Mouse (Mus musculus): ENCODE data around the gene Cdk12. TPM values are rescaled to one million over a fixed set of nuclear protein-coding genes. Genes with fewer than 3 reads are reported as not detected.

Gene Cdk12
- total and polyA plus RNA-seq, 3 experiments: 27.8 to 44.1 (median 29.6) TPM

- peaks cover 80% of the 10 kb centered on the region for H3K27me3 ChIP-seq (replicated peaks)
- dilution Hi-C loops (cut with MboI; ENCODE audit: extremely low pct_ligation_motif_present, extremely low pct_unique_long_range_greater_than_20kb, low sequenced_read_pairs): no loop called here
- in situ Hi-C loops (cut with MboI; ENCODE audit: low pct_ligation_motif_present, low pct_unique_long_range_greater_than_20kb, low sequenced_read_pairs): loop anchor here (25.0 kb wide), 1 partner anchor 311 kb away; the partner anchor contains the start of genes Gm12355, Gsdma2 and Gsdma3
Measured at GRCm38 (mm10) chr11:98326741-98327135, 123.9 kb downstream of the Cdk12 start.

GRCm38 (mm10) chr11:98327136-98328030, 124.5 kb downstream of the Cdk12 start:
- Histone ChIP-seq H3K27ac (ENCODE audit: insufficient read depth, low read depth) (no peak overlapping the region), H3K36me3 (replicated peaks in 1 of 2; ENCODE audit: control insufficient read depth in 1 of 2, insufficient read depth in 1 of 2, low read length in 1 of 2) (no peaks in the 10 kb centered on the region), H3K79me2 (replicated peaks; ENCODE audit: control insufficient read depth, extremely low read depth, insufficient read depth, poor library complexity, severe bottlenecking) (no peaks in the 10 kb centered on the region), H3K27me3 (replicated peaks) (peaks cover 80% of the 10 kb centered on the region), H3K9me3 (replicated peaks; ENCODE audit: low read length) (peaks cover 25% of the 10 kb centered on the region), H3K4me2 (ENCODE audit: insufficient read depth, low read depth, poor library complexity, severe bottlenecking) (no peak overlapping the region), H3K9ac (ENCODE audit: insufficient read depth, low read depth) (no peak overlapping the region), H3K4me1 (ENCODE audit: control insufficient read depth in 1 of 2, insufficient read depth in 2 of 2) (peaks cover 0 to 3% of the 10 kb centered on the region in 2 experiments; a peak in 1 of 4 replicates), H3K4me3 (replicated peaks in 1 of 3; ENCODE audit: low read depth in 2 of 3, low read length in 2 of 3, poor library complexity in 1 of 3) (no peak overlapping the region)
- in situ Hi-C loops (cut with MboI; ENCODE audit: low pct_ligation_motif_present, low pct_unique_long_range_greater_than_20kb, low sequenced_read_pairs): loop anchor here (25.0 kb wide), 1 partner anchor 310 kb away; the partner anchor contains the start of genes Gm12355, Gsdma2 and Gsdma3
- no peak for TF ChIP-seq JUND (conservative IDR thresholded peaks at IDR 0.05; ENCODE audit: low read depth, low read length)
- no peak for TF ChIP-seq CHD2 (IDR thresholded peaks at IDR 0.05; ENCODE audit: low read length)
- no peak for TF ChIP-seq POLR2A (IDR thresholded peaks at IDR 0.05; ENCODE audit: low read depth, low read length)
- TF ChIP-seq IRF4 (IDR thresholded peaks at IDR 0.05; ENCODE audit: low read depth, low read length): no peak
- dilution Hi-C loops (cut with MboI; ENCODE audit: extremely low pct_ligation_motif_present, extremely low pct_unique_long_range_greater_than_20kb, low sequenced_read_pairs): no loop called here
- DNase-seq (ENCODE audit: extremely low read depth): no peak

More at GRCm38 (mm10) chr11:98326741-98327135, 123.9 kb downstream of the Cdk12 start:
- Histone ChIP-seq H3K9me3 (replicated peaks; ENCODE audit: low read length) (peaks cover 24% of the 10 kb centered on the region), H3K79me2 (replicated peaks; ENCODE audit: control insufficient read depth, extremely low read depth, insufficient read depth, poor library complexity, severe bottlenecking) (no peaks in the 10 kb centered on the region), H3K36me3 (replicated peaks in 1 of 2; ENCODE audit: control insufficient read depth in 1 of 2, insufficient read depth in 1 of 2, low read length in 1 of 2) (no peaks in the 10 kb centered on the region), H3K4me1 (ENCODE audit: control insufficient read depth in 1 of 2, insufficient read depth in 2 of 2) (peaks cover 0 to 3% of the 10 kb centered on the region in 2 experiments; a peak in 1 of 4 replicates), H3K27ac (ENCODE audit: insufficient read depth, low read depth) (no peak overlapping the region), H3K4me2 (ENCODE audit: insufficient read depth, low read depth, poor library complexity, severe bottlenecking) (no peak overlapping the region), H3K4me3 (replicated peaks in 1 of 3; ENCODE audit: low read depth in 2 of 3, low read length in 2 of 3, poor library complexity in 1 of 3) (no peak overlapping the region), H3K9ac (ENCODE audit: insufficient read depth, low read depth) (no peak overlapping the region)
- no peak for DNase-seq (ENCODE audit: extremely low read depth)
- no peak for TF ChIP-seq TCF12 (IDR thresholded peaks at IDR 0.05; ENCODE audit: low read depth, low read length)
- no peak for TF ChIP-seq RCOR1 (conservative IDR thresholded peaks at IDR 0.05; ENCODE audit: low read depth, low read length)
- no peak for TF ChIP-seq NELFE (IDR thresholded peaks at IDR 0.05; ENCODE audit: low read depth, low read length)
- TF ChIP-seq GABPA (IDR thresholded peaks at IDR 0.05; ENCODE audit: insufficient replicate concordance, low read depth, low read length): no peak
- TF ChIP-seq E2F4 (IDR thresholded peaks at IDR 0.05; ENCODE audit: insufficient replicate concordance, low read depth, low read length): no peak
- no peak for TF ChIP-seq PAX5 (IDR thresholded peaks at IDR 0.05; ENCODE audit: low read length)
- TF ChIP-seq KAT2A (IDR thresholded peaks at IDR 0.05; ENCODE audit: insufficient replicate concordance, low read length): no peak
- no peak for TF ChIP-seq CTCF (conservative IDR thresholded peaks at IDR 0.05 in 1 of 2, IDR thresholded peaks at IDR 0.05 in 1 of 2; ENCODE audit: low read depth in 2 of 2, low read length in 2 of 2)
- no peak for TF ChIP-seq BHLHE40 (IDR thresholded peaks at IDR 0.05; ENCODE audit: low read depth, low read length)
- TF ChIP-seq MAZ (IDR thresholded peaks at IDR 0.05; ENCODE audit: low read depth, low read length): no peak
- TF ChIP-seq CHD1 (IDR thresholded peaks at IDR 0.05; ENCODE audit: low read depth, low read length): no peak
- TF ChIP-seq MXI1 (IDR thresholded peaks at IDR 0.05; ENCODE audit: low read depth, low read length): no peak
- no peak for TF ChIP-seq IRF4 (IDR thresholded peaks at IDR 0.05; ENCODE audit: low read depth, low read length)
